Mouse (Mus musculus) liver, embryonic 16.5 days (tissue): ENCODE measurements around the gene Lrch1. TPM values are rescaled to one million over a fixed set of nuclear protein-coding genes. Genes with fewer than 3 reads are reported as not detected.
A peak's percentile ranks its signal among the peaks of the same experiment; 100 is the strongest.

Source experiments
- ATAC-seq: fragments of 200-750 bp; cut with Nextera tagmentation; 2 replicates; pipeline ENCODE4 v1.8.0; 2017; ENCODE audit warnings: low read depth, mild to moderate bottlenecking, moderate number of reproducible peaks, moderate library complexity
- H3K27ac ChIP-seq: fragments of 300-500 bp; sonication (generic); 2 replicates; pipeline ENCODE4 v1.5.1; 2014; ENCODE audit warnings: mild to moderate bottlenecking, low read length
- H3K27me3 ChIP-seq: fragments of 300-500 bp; sonication (generic); 2 replicates; pipeline ENCODE4 v1.6.1; 2014; ENCODE audit warnings: low read depth, low read length, mixed read lengths; ENCODE audit not compliant: control insufficient read depth, insufficient read depth
- H3K36me3 ChIP-seq: fragments of 300-500 bp; sonication (generic); 2 replicates; pipeline ENCODE4 v1.6.1; 2014; ENCODE audit warnings: mild to moderate bottlenecking; ENCODE audit not compliant: control insufficient read depth, insufficient read depth
- H3K4me1 ChIP-seq: fragments of 300-500 bp; sonication (generic); 2 replicates; pipeline ENCODE4 v1.6.1; 2014; ENCODE audit warnings: low read depth, low read length, mixed read lengths; ENCODE audit not compliant: control insufficient read depth
- H3K4me2 ChIP-seq: fragments of 300-500 bp; sonication (generic); 2 replicates; pipeline ENCODE4 v1.6.1; 2014; ENCODE audit warnings: low read depth, low read length, mixed read lengths
- H3K4me3 ChIP-seq: fragments of 300-500 bp; sonication (generic); 2 replicates; pipeline ENCODE4 v1.5.1; 2014; ENCODE audit warnings: low read depth, mild to moderate bottlenecking, low read length
- H3K9ac ChIP-seq: fragments of 300-500 bp; sonication (generic); 2 replicates; pipeline ENCODE4 v1.6.1; 2014; ENCODE audit warnings: low read depth, low read length
- H3K9me3 ChIP-seq: fragments of 300-500 bp; sonication (generic); replicated peaks from 2 replicates; pipeline ENCODE4 v1.6.1; 2016; ENCODE audit warnings: low read length; ENCODE audit not compliant: control insufficient read depth
- WGBS: fragments of 180-500 bp; shearing (Covaris S2); extraction: QIAGEN DNeasy Blood & Tissue Kit; methylation state at CpG from one replicate; pipeline ENCODE4 v1.1.7; 2014; ENCODE audit not compliant: insufficient replicate concordance; 5-methylcytosine and 5-hydroxymethylcytosine counted together
- polyA plus RNA-seq: library from polyadenylated mRNA; unstranded; fragments of >200 nt; fragmentation: Nextera tagmentation; extraction: Ambion mirVana; gene quantifications from 2 replicates; pipeline ENCODE4 v1.2.1, GENCODE M21; 2015

Gene Lrch1
- polyA plus RNA-seq, 1 experiment from 2014 or later: 4.5 TPM

- Histone ChIP-seq H3K4me2 (no peak overlapping the region), H3K9ac (no peak overlapping the region), H3K36me3 (no peaks in the 10 kb centered on the region), H3K4me3 (no peak overlapping the region), H3K9me3 (no peaks in the 10 kb centered on the region), H3K4me1 (peaks cover 11% of the 10 kb centered on the region), H3K27ac (no peak overlapping the region), H3K27me3 (no peaks in the 10 kb centered on the region)
- 36% methylated on average over 2 of the region's 2 CpGs for WGBS
- 0 out of 2 replicates have a peak, but pooled peaks have one; percentile 13 for ATAC-seq
These were observed 17.9 kb downstream of the Lrch1 start for GRCm38 (mm10) chr14:74929739-74930138.

- Histone ChIP-seq H3K4me2 (no peak overlapping the region), H3K27ac (no peak overlapping the region), H3K36me3 (no peaks in the 10 kb centered on the region), H3K9me3 (no peaks in the 10 kb centered on the region), H3K9ac (no peak overlapping the region), H3K4me1 (peaks cover 13% of the 10 kb centered on the region), H3K4me3 (no peak overlapping the region), H3K27me3 (no peaks in the 10 kb centered on the region)
- ATAC-seq: no peak
- 58% methylated on average over 8 of the region's 8 CpGs for WGBS
These were observed 18.8 kb downstream of the Lrch1 start for GRCm38 (mm10) chr14:74928809-74929432.

GRCm38 (mm10) chr14:74926899-74927571, 20.6 kb downstream of the Lrch1 start:
- 71% methylated on average over 11 of the region's 11 CpGs for WGBS
- no peaks in the 10 kb centered on the region for H3K27me3 ChIP-seq
- H3K36me3 ChIP-seq: no peaks in the 10 kb centered on the region
- H3K9ac ChIP-seq: no peak overlapping the region
- H3K27ac ChIP-seq: no peak overlapping the region
- no peak for ATAC-seq
- peaks cover 17% of the 10 kb centered on the region for H3K4me1 ChIP-seq
- no peaks in the 10 kb centered on the region for H3K9me3 ChIP-seq
- H3K4me3 ChIP-seq: no peak overlapping the region
- no peak overlapping the region for H3K4me2 ChIP-seq

GRCm38 (mm10) chr14:74925951-74926517, 21.6 kb downstream of the Lrch1 start:
- ATAC-seq: no peak
- H3K4me1 ChIP-seq: peaks cover 19% of the 10 kb centered on the region

GRCm38 (mm10) chr14:74924521-74924920, 23.2 kb downstream of the Lrch1 start:
- H3K4me3 ChIP-seq: no peak overlapping the region
- H3K4me1 ChIP-seq: peaks cover 14% of the 10 kb centered on the region
- no peak overlapping the region for H3K27ac ChIP-seq
- ATAC-seq: peak; percentile 52; the same call in 1 of the 2 replicates
- H3K9ac ChIP-seq: no peak overlapping the region
- H3K27me3 ChIP-seq: no peaks in the 10 kb centered on the region
- no peaks in the 10 kb centered on the region for H3K36me3 ChIP-seq
- 65% methylated on average over 3 of the region's 3 CpGs for WGBS
- no peaks in the 10 kb centered on the region for H3K9me3 ChIP-seq
- no peak overlapping the region for H3K4me2 ChIP-seq

More at GRCm38 (mm10) chr14:74925951-74926517, 21.6 kb downstream of the Lrch1 start:
- no peak overlapping the region for H3K4me2 ChIP-seq
- 79% methylated on average over 9 of the region's 9 CpGs for WGBS
- no peaks in the 10 kb centered on the region for H3K27me3 ChIP-seq
- H3K4me3 ChIP-seq: no peak overlapping the region
- no peaks in the 10 kb centered on the region for H3K36me3 ChIP-seq
- H3K9me3 ChIP-seq: no peaks in the 10 kb centered on the region
- H3K9ac ChIP-seq: no peak overlapping the region
- H3K27ac ChIP-seq: no peak overlapping the region

GRCm38 (mm10) chr14:74924031-74924430, 23.6 kb downstream of the Lrch1 start:
- H3K27ac ChIP-seq: no peak overlapping the region
- H3K4me3 ChIP-seq: no peak overlapping the region
- no peak overlapping the region for H3K9ac ChIP-seq
- no peaks in the 10 kb centered on the region for H3K9me3 ChIP-seq
- H3K4me2 ChIP-seq: no peak overlapping the region
- 69% methylated on average over 2 of the region's 2 CpGs for WGBS
- no peaks in the 10 kb centered on the region for H3K36me3 ChIP-seq
- no peaks in the 10 kb centered on the region for H3K27me3 ChIP-seq
- ATAC-seq: no peak
- H3K4me1 ChIP-seq: peaks cover 9% of the 10 kb centered on the region

- Histone ChIP-seq H3K4me3 (no peak overlapping the region), H3K27me3 (no peaks in the 10 kb centered on the region), H3K4me1 (peaks cover 12% of the 10 kb centered on the region), H3K36me3 (no peaks in the 10 kb centered on the region), H3K9ac (no peak overlapping the region), H3K9me3 (no peaks in the 10 kb centered on the region), H3K27ac (no peak overlapping the region), H3K4me2 (no peak overlapping the region)
- ATAC-seq: peak; percentile 41; the same call in 1 of the 2 replicates
- WGBS: 34% methylated on average over 12 of the region's 12 CpGs
These were observed 25.5 kb downstream of the Lrch1 start for GRCm38 (mm10) chr14:74922039-74922736.

GRCm38 (mm10) chr14:74921471-74921870, 26.2 kb downstream of the Lrch1 start:
- H3K9me3 ChIP-seq: no peaks in the 10 kb centered on the region
- no peaks in the 10 kb centered on the region for H3K27me3 ChIP-seq
- no peak overlapping the region for H3K27ac ChIP-seq
- H3K4me1 ChIP-seq: peaks cover 12% of the 10 kb centered on the region
- H3K4me2 ChIP-seq: no peak overlapping the region
- ATAC-seq: no peak
- H3K36me3 ChIP-seq: no peaks in the 10 kb centered on the region
- no peak overlapping the region for H3K4me3 ChIP-seq
- WGBS: 70% methylated on average over 9 of the region's 9 CpGs
- no peak overlapping the region for H3K9ac ChIP-seq
